Mouse (Mus musculus): ENCODE measurements around the gene Rab3il1. TPM values are rescaled to one million over a fixed set of nuclear protein-coding genes. Genes with fewer than 3 reads are reported as not detected.
A peak's percentile ranks its signal among the peaks of the same experiment; 100 is the strongest.
"Not testable (repeated sequence)": the region's sequence is repeated elsewhere in the genome, so short reads cannot be mapped to it uniquely, and the experiment has no call there.

Rab3il1 gene
- total RNA-seq, 2 experiments from 2014 or later: 9.7 to 10.4 TPM

DNA sequence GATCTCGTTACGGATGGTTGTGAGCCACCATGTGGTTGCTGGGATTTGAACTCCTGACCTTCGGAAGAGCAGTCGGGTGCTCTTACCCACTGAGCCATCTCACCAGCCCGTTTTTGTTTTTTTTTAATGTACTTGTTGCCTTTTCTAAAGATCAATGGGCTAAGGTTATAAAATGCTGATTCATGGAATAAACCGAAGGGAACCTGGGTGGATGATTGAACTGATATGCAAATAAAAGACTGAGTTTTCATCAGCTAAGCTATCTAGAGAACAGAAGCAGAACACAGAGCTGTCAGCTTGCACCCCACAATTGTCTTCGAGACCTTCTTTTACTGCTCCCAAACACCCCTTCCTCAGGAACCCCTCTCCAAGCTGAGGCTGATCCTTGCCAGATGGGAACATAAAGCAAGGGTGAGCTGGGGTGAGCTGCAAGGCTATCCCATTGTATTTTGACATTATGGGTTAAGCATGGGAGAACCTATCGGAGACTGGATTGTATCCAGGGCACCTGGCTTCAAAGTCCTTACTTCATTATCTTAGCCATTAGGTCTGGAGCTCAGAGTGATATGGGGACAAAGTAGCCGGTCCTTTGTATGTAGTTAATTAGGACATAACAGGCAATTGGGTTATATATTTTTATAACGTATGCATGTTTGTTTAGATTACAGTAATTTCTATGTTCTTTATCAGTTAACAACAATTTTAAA is 33.2 kb upstream of the Rab3il1 start:
- no peak for DNase-seq (ENCODE audit: low spot score in 2 of 2)
- H3K4me3 ChIP-seq: no peak overlapping the region
- TF ChIP-seq CTCF (conservative IDR thresholded peaks at IDR 0.05): no peak
- H3K27ac ChIP-seq: no peak overlapping the region

DNA sequence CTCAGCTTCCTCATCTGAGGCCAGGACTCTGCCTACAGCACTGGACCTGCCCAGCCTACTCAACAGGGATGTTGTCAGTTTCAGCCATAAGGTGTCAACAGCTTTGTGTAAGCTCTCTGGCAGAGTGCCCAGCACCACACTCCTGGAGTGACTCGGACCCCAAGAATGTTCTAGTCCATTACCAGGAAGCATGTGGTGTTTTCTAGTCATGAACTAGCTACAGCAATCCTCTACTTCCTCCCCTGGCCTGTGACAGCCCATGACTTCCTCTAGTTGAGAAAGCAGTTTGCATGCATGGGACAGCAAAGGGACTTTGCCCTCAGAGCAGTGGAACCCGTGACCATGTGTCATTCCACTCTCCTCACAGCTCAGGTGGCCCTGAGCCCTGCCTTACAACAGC is 26.6 kb upstream of the Rab3il1 start:
- not testable (repeated sequence) for H3K4me3 ChIP-seq; DNase-seq (ENCODE audit: low spot score in 2 of 2); H3K27ac ChIP-seq

DNA sequence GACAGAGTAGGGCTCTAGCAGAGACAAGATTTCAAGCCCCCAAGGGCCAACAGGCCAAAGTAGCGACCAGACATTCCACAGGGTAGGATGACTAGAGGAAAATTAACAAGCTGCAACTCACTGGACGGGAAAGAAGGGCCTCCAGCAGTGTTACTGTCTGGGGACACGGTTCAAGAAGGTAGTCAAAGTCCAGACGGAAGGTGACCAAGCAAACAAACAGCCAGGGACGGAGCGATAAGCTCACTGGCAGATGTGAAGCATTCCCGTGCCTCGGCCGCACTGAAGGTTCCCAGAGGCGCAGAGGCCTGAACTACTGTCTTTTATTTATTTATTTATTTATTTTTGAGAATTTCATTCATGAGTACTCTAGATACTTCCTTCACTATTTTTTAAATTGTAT is 24.4 kb upstream of the Rab3il1 start:
- no peak for TF ChIP-seq CTCF (conservative IDR thresholded peaks at IDR 0.05)
- no peak overlapping the region; the same call in 1 of the 2 replicates for H3K27ac ChIP-seq
- peak in 1 of 2 experiments; percentile 7 for DNase-seq (ENCODE audit: low spot score in 2 of 2)
- H3K4me3 ChIP-seq: no peak overlapping the region

- peak; percentile 68 to 76 for DNase-seq (ENCODE audit: low spot score in 2 of 2)
- TF ChIP-seq CTCF (conservative IDR thresholded peaks at IDR 0.05): no peak
- Histone ChIP-seq H3K27ac (peak overlapping the region; percentile 91), H3K4me3 (no peak overlapping the region)
Measured at GRCm38 (mm10) chr19:9978431-9978951, 23.0 kb upstream of the Rab3il1 start.

DNA sequence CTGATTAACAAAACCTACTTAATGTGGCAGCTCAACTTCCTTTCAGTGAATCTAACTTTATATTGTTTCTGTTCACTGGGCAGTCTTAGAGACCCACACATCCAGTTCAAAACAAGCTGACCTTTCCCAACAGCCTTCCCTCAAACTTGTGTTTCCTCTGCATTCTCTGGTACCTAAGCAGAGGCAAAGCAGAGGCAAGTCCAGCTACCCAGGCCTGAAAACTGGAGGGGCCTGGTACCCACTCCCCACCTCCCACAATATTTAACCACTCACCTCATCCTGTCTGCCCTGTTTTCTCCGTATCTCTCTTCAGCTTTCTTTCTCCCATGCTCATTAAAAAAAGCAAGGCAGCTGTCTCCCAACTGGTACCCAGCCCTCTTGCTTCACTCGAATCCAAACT is 22.3 kb upstream of the Rab3il1 start:
- TF ChIP-seq CTCF (conservative IDR thresholded peaks at IDR 0.05): no peak
- Histone ChIP-seq H3K4me3 (no peak overlapping the region), H3K27ac (peak overlapping the region; percentile 91)
- DNase-seq (ENCODE audit: low spot score in 2 of 2): no peak

DNA sequence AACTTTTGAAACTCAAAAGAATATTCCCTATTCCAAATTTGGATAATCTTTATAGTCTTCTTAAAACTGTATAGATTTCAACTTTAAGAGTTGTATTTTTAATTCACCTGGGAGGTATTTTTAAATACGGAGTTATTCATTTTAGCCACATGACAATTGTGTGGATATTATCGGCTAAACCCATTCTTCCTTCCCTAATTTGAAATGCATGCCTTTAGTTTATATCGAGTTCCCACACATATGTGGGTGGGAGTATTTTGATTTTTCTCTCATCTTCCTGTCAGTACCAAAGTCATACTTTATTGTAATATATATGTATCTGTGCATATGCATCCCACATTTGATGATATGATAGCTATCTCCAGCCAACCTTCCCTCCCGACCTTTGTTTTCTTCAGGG is 21.2 kb upstream of the Rab3il1 start, which contains the start of gene Fth1:
Fth1 (plus strand) TSS at position 341 of the 400 bp plus-strand sequence.
- Histone ChIP-seq H3K27ac (peak within 1 kb of the TSS; percentile 94), H3K4me3 (no peak within 1 kb of the TSS; the same call in 1 of the 2 replicates)
- TF ChIP-seq CTCF (conservative IDR thresholded peaks at IDR 0.05): no peak
- no peak for DNase-seq (ENCODE audit: low spot score in 2 of 2)

DNA sequence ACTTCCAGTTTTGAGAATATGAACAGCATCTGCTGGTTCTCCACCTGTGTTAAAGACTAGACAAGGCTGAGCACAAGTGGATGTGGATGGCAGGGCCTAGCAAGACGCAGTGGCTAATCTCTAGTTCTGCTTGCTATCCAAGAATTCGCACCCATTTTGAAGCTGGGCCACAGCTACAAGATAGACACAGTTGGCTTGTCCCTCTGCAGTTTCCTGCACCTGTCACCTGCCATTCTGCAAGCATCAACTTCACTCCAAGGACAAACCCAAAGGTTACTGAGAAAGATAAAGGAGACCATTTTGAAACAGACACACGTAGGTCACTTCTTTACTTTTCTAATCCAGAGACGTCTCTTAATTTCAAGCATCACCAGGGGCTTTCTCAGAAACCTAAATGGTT is 19.8 kb upstream of the Rab3il1 start:
- peak overlapping the region; percentile 79 for H3K4me3 ChIP-seq
- H3K27ac ChIP-seq: peak overlapping the region; percentile 94
- no peak for TF ChIP-seq CTCF (conservative IDR thresholded peaks at IDR 0.05)
- DNase-seq (ENCODE audit: low spot score in 2 of 2): no peak

DNA sequence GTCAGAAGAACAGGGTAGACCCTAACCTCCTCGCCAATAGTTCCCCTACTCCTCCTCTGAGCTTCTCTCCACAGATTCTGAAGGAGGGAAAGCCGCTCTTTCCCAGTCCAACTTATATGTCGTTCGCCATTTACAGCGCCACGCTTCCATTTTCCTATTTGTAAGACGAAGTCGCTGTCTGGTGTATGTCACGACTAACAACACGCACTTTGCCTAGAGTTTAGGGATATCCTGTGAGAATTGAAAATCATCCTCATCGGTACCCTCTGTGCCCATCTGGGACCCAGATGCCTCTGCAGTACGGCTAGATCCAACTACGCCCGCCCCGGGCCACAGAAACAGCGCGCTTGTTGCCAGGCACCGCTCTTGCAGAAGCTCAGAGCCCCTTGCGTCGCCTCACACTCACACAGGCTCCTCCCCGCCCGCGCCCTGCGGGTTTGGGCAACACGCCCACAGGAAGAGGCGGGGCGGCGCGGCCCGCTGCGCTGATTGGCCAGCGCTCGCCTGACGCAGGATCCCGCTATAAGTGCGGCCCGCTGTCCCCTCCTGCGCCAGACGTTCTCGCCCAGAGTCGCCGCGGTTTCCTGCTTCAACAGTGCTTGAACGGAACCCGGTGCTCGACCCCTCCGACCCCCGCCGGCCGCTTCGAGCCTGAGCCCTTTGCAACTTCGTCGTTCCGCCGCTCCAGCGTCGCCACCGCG is 19.2 kb upstream of the Rab3il1 start:
- Histone ChIP-seq H3K4me3 (peak overlapping the region; percentile 79), H3K27ac (peak overlapping the region; percentile 94)
- DNase-seq (ENCODE audit: low spot score in 2 of 2): peak; percentile 97 to 98
- TF ChIP-seq CTCF (conservative IDR thresholded peaks at IDR 0.05): 0 out of 2 replicates have a peak, but pooled peaks have one; percentile 16

DNA sequence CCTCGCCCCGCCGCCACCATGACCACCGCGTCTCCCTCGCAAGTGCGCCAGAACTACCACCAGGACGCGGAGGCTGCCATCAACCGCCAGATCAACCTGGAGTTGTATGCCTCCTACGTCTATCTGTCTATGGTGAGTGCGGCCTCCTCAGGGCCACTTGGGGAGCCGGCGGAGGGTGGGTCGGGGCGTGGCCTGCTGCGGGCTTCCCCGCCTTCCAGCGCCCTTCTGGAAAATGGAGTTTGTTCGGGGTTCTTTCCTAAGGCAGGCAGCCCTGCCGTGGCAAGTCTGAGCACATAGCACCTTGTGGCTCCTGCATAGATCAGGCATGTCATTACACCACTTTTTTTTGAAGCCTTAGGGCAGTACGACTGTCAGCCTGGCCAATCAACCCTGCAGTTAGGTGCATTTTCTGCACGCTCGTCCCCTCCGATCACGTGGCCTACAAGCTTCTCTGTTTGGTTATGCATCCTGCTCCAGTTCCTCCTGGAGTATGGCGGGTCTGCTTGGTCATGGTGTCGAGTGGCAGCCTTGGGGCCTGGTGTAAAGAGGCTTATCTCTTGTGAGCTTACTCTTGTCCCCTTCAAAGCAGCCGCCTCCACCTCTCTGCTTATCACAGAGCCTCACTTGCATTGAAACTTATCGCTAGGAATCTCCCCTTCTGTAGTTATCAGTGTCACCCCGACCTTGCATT is 18.5 kb upstream of the Rab3il1 start:
- DNase-seq (ENCODE audit: low spot score in 2 of 2): peak; percentile 44 to 62
- Histone ChIP-seq H3K4me3 (peak overlapping the region; percentile 79), H3K27ac (peak overlapping the region; percentile 94)
- no peak for TF ChIP-seq CTCF (conservative IDR thresholded peaks at IDR 0.05)

GRCm38 (mm10) chr19:9984111-9985055 is 17.1 kb upstream of the Rab3il1 start:
- Histone ChIP-seq H3K4me3 (peak overlapping the region; percentile 79), H3K27ac (peak overlapping the region; percentile 94)
- no peak for DNase-seq (ENCODE audit: low spot score in 2 of 2)
- TF ChIP-seq CTCF (conservative IDR thresholded peaks at IDR 0.05): no peak

DNA sequence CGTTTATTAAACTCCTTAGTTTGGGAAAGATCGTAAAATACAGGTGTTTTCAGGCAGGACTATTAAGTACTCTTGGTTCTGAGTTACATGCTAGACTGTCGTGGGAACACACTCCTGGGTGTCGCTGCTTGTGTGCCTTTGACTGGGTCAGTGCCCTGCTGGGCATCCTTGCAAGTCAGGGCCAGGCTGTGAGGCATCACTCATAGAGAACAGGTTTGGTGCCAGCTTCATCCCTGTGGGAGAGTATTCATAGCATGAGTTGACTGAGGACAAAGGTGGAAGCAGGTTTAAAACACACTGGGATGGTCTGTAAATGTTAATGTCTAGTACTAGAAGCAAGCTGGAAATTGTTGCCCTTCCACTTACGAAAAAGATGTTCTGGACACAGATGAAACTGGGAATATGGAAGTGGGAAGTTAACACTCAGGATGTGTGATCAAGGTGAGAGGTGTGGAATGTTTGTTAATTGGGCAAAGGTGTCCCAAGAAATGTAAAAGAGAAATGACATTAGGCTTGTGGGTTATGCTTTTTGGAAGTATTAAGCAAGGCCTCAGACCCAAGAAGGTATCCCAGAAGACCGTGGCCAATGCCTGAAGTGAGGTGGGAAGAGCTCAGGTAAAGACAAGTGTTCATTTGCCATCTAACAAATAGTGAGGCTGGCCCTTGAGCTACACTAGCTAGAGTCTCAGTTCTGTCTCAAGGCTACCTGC is 16.1 kb upstream of the Rab3il1 start:
- TF ChIP-seq CTCF (conservative IDR thresholded peaks at IDR 0.05): no peak
- DNase-seq (ENCODE audit: low spot score in 2 of 2): no peak
- Histone ChIP-seq H3K4me3 (peak overlapping the region; percentile 79; the same call in 1 of the 2 replicates), H3K27ac (no peak overlapping the region; the same call in 1 of the 2 replicates)
